Mouse (Mus musculus): ENCODE results near the gene Zbtb20. TPM values are rescaled to one million over a fixed set of nuclear protein-coding genes. Genes with fewer than 3 reads are reported as not detected.
A peak's percentile ranks its signal among the peaks of the same experiment; 100 is the strongest.

Zbtb20 gene
- polyA plus RNA-seq, 1 experiment = 4.0 TPM

- Histone ChIP-seq H3K36me3 (ENCODE audit: control insufficient read depth, insufficient read depth) (no peaks in the 10 kb centered on the region), H3K79me3 (ENCODE audit: low read depth) (no peaks in the 10 kb centered on the region), H3K4me3 (ENCODE audit: insufficient read depth, poor library complexity, severe bottlenecking) (no peak overlapping the region), H3K27me3 (ENCODE audit: control insufficient read depth, insufficient read depth, insufficient read length) (no peaks in the 10 kb centered on the region), H3ac (ENCODE audit: control insufficient read depth, insufficient read length, low read depth) (no peak overlapping the region), H3K79me2 (ENCODE audit: control insufficient read depth, insufficient read depth) (no peaks in the 10 kb centered on the region)
- TF ChIP-seq MAX (IDR thresholded peaks at IDR 0.05) = no peak
- TF ChIP-seq CEBPB (IDR thresholded peaks at IDR 0.05; ENCODE audit: low read depth) = no peak
- no peak for TF ChIP-seq MYOG (IDR thresholded peaks at IDR 0.05; ENCODE audit: control insufficient read depth, extremely low read depth, insufficient read length)
- no peak for TF ChIP-seq USF1 (IDR thresholded peaks at IDR 0.05; ENCODE audit: low read depth)
- no peak for TF ChIP-seq CTCF (IDR thresholded peaks at IDR 0.05; ENCODE audit: control insufficient read depth, insufficient read depth, insufficient read length)
- TF ChIP-seq MYOD1 (IDR thresholded peaks at IDR 0.05; ENCODE audit: control insufficient read depth, insufficient read length, low read depth) = no peak
- no peak for TF ChIP-seq FOSL1 (IDR thresholded peaks at IDR 0.05; ENCODE audit: insufficient read depth, low read length, poor library complexity, severe bottlenecking)
These were observed 315.6 kb downstream of the Zbtb20 start for GRCm38 (mm10) chr16:43191060-43191850.

- Histone ChIP-seq H3K4me3 (ENCODE audit: insufficient read depth, poor library complexity, severe bottlenecking) (no peak overlapping the region), H3K79me2 (ENCODE audit: control insufficient read depth, insufficient read depth) (no peaks in the 10 kb centered on the region), H3K36me3 (ENCODE audit: control insufficient read depth, insufficient read depth) (no peaks in the 10 kb centered on the region), H3K27me3 (ENCODE audit: control insufficient read depth, insufficient read depth, insufficient read length) (no peaks in the 10 kb centered on the region), H3K79me3 (ENCODE audit: low read depth) (no peaks in the 10 kb centered on the region), H3ac (ENCODE audit: control insufficient read depth, insufficient read length, low read depth) (no peak overlapping the region)
- TF ChIP-seq CEBPB (IDR thresholded peaks at IDR 0.05; ENCODE audit: low read depth) (no peak), MAX (IDR thresholded peaks at IDR 0.05) (no peak), MYOD1 (IDR thresholded peaks at IDR 0.05; ENCODE audit: control insufficient read depth, insufficient read length, low read depth) (no peak), CTCF (IDR thresholded peaks at IDR 0.05; ENCODE audit: control insufficient read depth, insufficient read depth, insufficient read length) (no peak), MYOG (IDR thresholded peaks at IDR 0.05; ENCODE audit: control insufficient read depth, extremely low read depth, insufficient read length) (no peak), USF1 (IDR thresholded peaks at IDR 0.05; ENCODE audit: low read depth) (no peak), FOSL1 (IDR thresholded peaks at IDR 0.05; ENCODE audit: insufficient read depth, low read length, poor library complexity, severe bottlenecking) (no peak)
These were observed 318.1 kb downstream of the Zbtb20 start for GRCm38 (mm10) chr16:43193631-43194239.

GRCm38 (mm10) chr16:43217336-43218006 is 341.8 kb downstream of the Zbtb20 start:
- no peak overlapping the region for H3K4me3 ChIP-seq (ENCODE audit: insufficient read depth, poor library complexity, severe bottlenecking)
- H3K79me3 ChIP-seq (ENCODE audit: low read depth) = no peaks in the 10 kb centered on the region
- H3ac ChIP-seq (ENCODE audit: control insufficient read depth, insufficient read length, low read depth) = no peak overlapping the region
- H3K79me2 ChIP-seq (ENCODE audit: control insufficient read depth, insufficient read depth) = no peaks in the 10 kb centered on the region
- TF ChIP-seq CTCF (IDR thresholded peaks at IDR 0.05; ENCODE audit: control insufficient read depth, insufficient read depth, insufficient read length) (no peak), MYOG (IDR thresholded peaks at IDR 0.05; ENCODE audit: control insufficient read depth, extremely low read depth, insufficient read length) (no peak), CEBPB (IDR thresholded peaks at IDR 0.05; ENCODE audit: low read depth) (no peak), MYOD1 (IDR thresholded peaks at IDR 0.05; ENCODE audit: control insufficient read depth, insufficient read length, low read depth) (no peak), MAX (IDR thresholded peaks at IDR 0.05) (no peak), USF1 (IDR thresholded peaks at IDR 0.05; ENCODE audit: low read depth) (no peak), FOSL1 (IDR thresholded peaks at IDR 0.05; ENCODE audit: insufficient read depth, low read length, poor library complexity, severe bottlenecking) (no peak)
- no peaks in the 10 kb centered on the region for H3K36me3 ChIP-seq (ENCODE audit: control insufficient read depth, insufficient read depth)
- no peaks in the 10 kb centered on the region for H3K27me3 ChIP-seq (ENCODE audit: control insufficient read depth, insufficient read depth, insufficient read length)

- no peak overlapping the region for H3K4me3 ChIP-seq (ENCODE audit: insufficient read depth, poor library complexity, severe bottlenecking)
- H3K27me3 ChIP-seq (ENCODE audit: control insufficient read depth, insufficient read depth, insufficient read length) = no peaks in the 10 kb centered on the region
- H3K79me2 ChIP-seq (ENCODE audit: control insufficient read depth, insufficient read depth) = no peaks in the 10 kb centered on the region
- no peaks in the 10 kb centered on the region for H3K79me3 ChIP-seq (ENCODE audit: low read depth)
- TF ChIP-seq FOSL1 (IDR thresholded peaks at IDR 0.05; ENCODE audit: insufficient read depth, low read length, poor library complexity, severe bottlenecking) (no peak), MYOG (IDR thresholded peaks at IDR 0.05; ENCODE audit: control insufficient read depth, extremely low read depth, insufficient read length) (no peak), MAX (IDR thresholded peaks at IDR 0.05) (no peak), CEBPB (IDR thresholded peaks at IDR 0.05; ENCODE audit: low read depth) (no peak), CTCF (IDR thresholded peaks at IDR 0.05; ENCODE audit: control insufficient read depth, insufficient read depth, insufficient read length) (no peak), MYOD1 (IDR thresholded peaks at IDR 0.05; ENCODE audit: control insufficient read depth, insufficient read length, low read depth) (no peak), USF1 (IDR thresholded peaks at IDR 0.05; ENCODE audit: low read depth) (no peak)
- H3ac ChIP-seq (ENCODE audit: control insufficient read depth, insufficient read length, low read depth) = no peak overlapping the region
- H3K36me3 ChIP-seq (ENCODE audit: control insufficient read depth, insufficient read depth) = no peaks in the 10 kb centered on the region
These were observed 343.7 kb downstream of the Zbtb20 start for GRCm38 (mm10) chr16:43219367-43219766.

GRCm38 (mm10) chr16:43221313-43221712 is 345.6 kb downstream of the Zbtb20 start:
- Histone ChIP-seq H3ac (ENCODE audit: control insufficient read depth, insufficient read length, low read depth) (no peak overlapping the region), H3K27me3 (ENCODE audit: control insufficient read depth, insufficient read depth, insufficient read length) (no peaks in the 10 kb centered on the region), H3K79me3 (ENCODE audit: low read depth) (no peaks in the 10 kb centered on the region), H3K79me2 (ENCODE audit: control insufficient read depth, insufficient read depth) (no peaks in the 10 kb centered on the region), H3K4me3 (ENCODE audit: insufficient read depth, poor library complexity, severe bottlenecking) (no peak overlapping the region), H3K36me3 (ENCODE audit: control insufficient read depth, insufficient read depth) (no peaks in the 10 kb centered on the region)
- no peak for TF ChIP-seq MYOD1 (IDR thresholded peaks at IDR 0.05; ENCODE audit: control insufficient read depth, insufficient read length, low read depth)
- TF ChIP-seq USF1 (IDR thresholded peaks at IDR 0.05; ENCODE audit: low read depth) = no peak
- TF ChIP-seq MYOG (IDR thresholded peaks at IDR 0.05; ENCODE audit: control insufficient read depth, extremely low read depth, insufficient read length) = no peak
- no peak for TF ChIP-seq FOSL1 (IDR thresholded peaks at IDR 0.05; ENCODE audit: insufficient read depth, low read length, poor library complexity, severe bottlenecking)
- no peak for TF ChIP-seq MAX (IDR thresholded peaks at IDR 0.05)
- peak; percentile 89 for TF ChIP-seq CEBPB (IDR thresholded peaks at IDR 0.05; ENCODE audit: low read depth)

Data from C2C12 (cell line).